Mouse (Mus musculus): Measurements from ENCODE around the gene Gm7247. TPM values are rescaled to one million over a fixed set of nuclear protein-coding genes. Genes with fewer than 3 reads are reported as not detected.
"Not testable (repeated sequence)": the region's sequence is repeated elsewhere in the genome, so short reads cannot be mapped to it uniquely, and the experiment has no call there.

Gene Gm7247
- polyA plus RNA-seq, 1 experiment from 2014 or later, result not detected

GRCm38 (mm10) chr14:51500461-51500860 lies 138.9 kb downstream of the Gm7247 start:
- H3K27ac ChIP-seq, result no peak overlapping the region
- H3K27me3 ChIP-seq (ENCODE audit: poor library complexity, severe bottlenecking), result no peaks in the 10 kb centered on the region
- no peak for DNase-seq (ENCODE audit: extremely low spot score, low spot score)
- no peaks in the 10 kb centered on the region for H3K9me3 ChIP-seq
- H3K4me3 ChIP-seq, result no peak overlapping the region
- H3K4me1 ChIP-seq, result no peaks in the 10 kb centered on the region
- no peaks in the 10 kb centered on the region for H3K36me3 ChIP-seq (replicated peaks)
- 90% methylated on average over 4 of the region's 4 CpGs for WGBS

GRCm38 (mm10) chr14:51507416-51507815 lies 145.9 kb downstream of the Gm7247 start:
- no peak overlapping the region for H3K4me3 ChIP-seq
- no peaks in the 10 kb centered on the region for H3K27me3 ChIP-seq (ENCODE audit: poor library complexity, severe bottlenecking)
- H3K36me3 ChIP-seq (replicated peaks), result no peaks in the 10 kb centered on the region
- no peak for DNase-seq (ENCODE audit: extremely low spot score, low spot score)
- H3K27ac ChIP-seq, result no peak overlapping the region
- no peaks in the 10 kb centered on the region for H3K4me1 ChIP-seq
- 94% methylated on average over 8 of the region's 8 CpGs for whole genome bisulfite sequencing
- no peaks in the 10 kb centered on the region for H3K9me3 ChIP-seq

GRCm38 (mm10) chr14:51552490-51552889 lies 190.9 kb downstream of the Gm7247 start, which contains the start of gene Gm5622:
Gm5622 (plus strand) TSS chr14:51552790.
- no peak within 1 kb of the TSS for H3K4me3 ChIP-seq
- H3K27ac ChIP-seq, result no peak within 1 kb of the TSS
- H3K4me1 ChIP-seq, result no peaks in the 10 kb centered on the region
- no peaks in the 10 kb centered on the region for H3K27me3 ChIP-seq (ENCODE audit: poor library complexity, severe bottlenecking)
- no peak for DNase-seq (ENCODE audit: extremely low spot score, low spot score)
- H3K36me3 ChIP-seq (replicated peaks), result no peaks in the 10 kb centered on the region
- no peaks in the 10 kb centered on the region for H3K9me3 ChIP-seq
- WGBS, result 94% methylated on average over 4 of the region's 4 CpGs

GRCm38 (mm10) chr14:51573963-51574362 lies 212.4 kb downstream of the Gm7247 start, which contains the start of gene Gm17175:
Gm17175 (minus strand) TSS chr14:51574063.
- not testable (repeated sequence) for H3K4me3 ChIP-seq; H3K36me3 ChIP-seq (replicated peaks); H3K27ac ChIP-seq; H3K27me3 ChIP-seq (ENCODE audit: poor library complexity, severe bottlenecking); DNase-seq (ENCODE audit: extremely low spot score, low spot score); H3K9me3 ChIP-seq; H3K4me1 ChIP-seq
- 91% methylated on average over 2 of the region's 2 CpGs for WGBS

- H3K27ac ChIP-seq; H3K9me3 ChIP-seq; H3K36me3 ChIP-seq (replicated peaks); DNase-seq (ENCODE audit: extremely low spot score, low spot score); H3K4me3 ChIP-seq; H3K4me1 ChIP-seq; H3K27me3 ChIP-seq (ENCODE audit: poor library complexity, severe bottlenecking): not testable (repeated sequence)
- WGBS, result 93% methylated on average over 4 of the region's 4 CpGs
Measured at GRCm38 (mm10) chr14:51592039-51592438, 230.5 kb downstream of the Gm7247 start, which contains the start of gene Gm17174. Gm17174 (minus strand) TSS chr14:51592139.

- Histone ChIP-seq H3K9me3 (no peaks in the 10 kb centered on the region), H3K4me3 (no peak within 1 kb of the TSS), H3K27me3 (ENCODE audit: poor library complexity, severe bottlenecking) (no peaks in the 10 kb centered on the region), H3K36me3 (replicated peaks) (no peaks in the 10 kb centered on the region), H3K4me1 (no peaks in the 10 kb centered on the region), H3K27ac (no peak within 1 kb of the TSS)
- no peak for DNase-seq (ENCODE audit: extremely low spot score, low spot score)
- 95% methylated on average over 1 of the region's 1 CpGs for WGBS
Measured at GRCm38 (mm10) chr14:51611210-51611609, 249.7 kb downstream of the Gm7247 start, which contains the start of gene Gm17078. Gm17078 (minus strand) TSS chr14:51611310.

Other genes starting within 250 kb of the Gm7247 start
- gene Eddm3b, start 247.3 kb upstream of the Gm7247 start, polyA plus RNA-seq (2016; fragmentation: Nextera tagmentation; extraction: Ambion mirVana), result 0.28 TPM in 1 of 2 replicates, not detected in the other
- gene Rnase6, start 237.8 kb upstream of the Gm7247 start, polyA plus RNA-seq (2016; fragmentation: Nextera tagmentation; extraction: Ambion mirVana), result 0.26 and 0.30 TPM in 2 replicates
- not detected in 2 replicates for gene Rnase1, start 215.0 kb upstream of the Gm7247 start, polyA plus RNA-seq (2016; fragmentation: Nextera tagmentation; extraction: Ambion mirVana)
- not detected in 2 replicates for gene Rnase2b, start 199.5 kb upstream of the Gm7247 start, polyA plus RNA-seq (2016; fragmentation: Nextera tagmentation; extraction: Ambion mirVana)
- not detected in 2 replicates for gene Ang2, start 162.6 kb upstream of the Gm7247 start, polyA plus RNA-seq (2016; fragmentation: Nextera tagmentation; extraction: Ambion mirVana)
- gene Ear14, start 158.4 kb upstream of the Gm7247 start, polyA plus RNA-seq (2016; fragmentation: Nextera tagmentation; extraction: Ambion mirVana), result not detected in 2 replicates
- not detected in 2 replicates for gene Rnase2a, start 105.6 kb upstream of the Gm7247 start, polyA plus RNA-seq (2016; fragmentation: Nextera tagmentation; extraction: Ambion mirVana)
- not detected in 2 replicates for gene Vmn2r88, start 49.1 kb downstream of the Gm7247 start, polyA plus RNA-seq (2016; fragmentation: Nextera tagmentation; extraction: Ambion mirVana)
- gene Vmn2r89, start 90.1 kb downstream of the Gm7247 start, polyA plus RNA-seq (2016; fragmentation: Nextera tagmentation; extraction: Ambion mirVana), result not detected in 2 replicates
- not detected in 2 replicates for gene Gm5622, start 191.0 kb downstream of the Gm7247 start, polyA plus RNA-seq (2016; fragmentation: Nextera tagmentation; extraction: Ambion mirVana)
- not detected in 2 replicates for gene Gm17175, start 212.3 kb downstream of the Gm7247 start, polyA plus RNA-seq (2016; fragmentation: Nextera tagmentation; extraction: Ambion mirVana)
- gene Gm17174, start 230.4 kb downstream of the Gm7247 start, polyA plus RNA-seq (2016; fragmentation: Nextera tagmentation; extraction: Ambion mirVana), result not detected in 2 replicates
- not detected in 2 replicates for gene Gm17078, start 249.6 kb downstream of the Gm7247 start, polyA plus RNA-seq (2016; fragmentation: Nextera tagmentation; extraction: Ambion mirVana)